Mouse (Mus musculus): ENCODE data around the gene Nanos1. TPM values are rescaled to one million over a fixed set of nuclear protein-coding genes. Genes with fewer than 3 reads are reported as not detected.

Nanos1 gene
- total and polyA plus RNA-seq, 2 experiments from 2014 or later: 20.8 to 49.3 TPM

GRCm38 (mm10) chr19:60790551-60791161 is 34.9 kb downstream of the Nanos1 start, which contains the start of gene Eif3a:
Gene Eif3a (minus strand): TSS chr19:60790658.
- peak within 1 kb of the TSS; percentile 73 for H3K4me2 ChIP-seq (ENCODE audit: low read depth, low read length, poor library complexity, severe bottlenecking)
- WGBS: under 1% methylated on average over 51 of the region's 57 CpGs
- peak; percentile 36 for TF ChIP-seq CTCF (IDR thresholded peaks at IDR 0.05)
- H3K27me3 ChIP-seq (ENCODE audit: insufficient read depth, low read length): no peaks in the 10 kb centered on the region
- H3K9me3 ChIP-seq (ENCODE audit: low read length): no peaks in the 10 kb centered on the region
- no peaks in the 10 kb centered on the region for H3K36me3 ChIP-seq (ENCODE audit: insufficient read depth, low read length)
- H3K27ac ChIP-seq (ENCODE audit: low read depth, low read length): peak within 1 kb of the TSS; percentile 98
- ATAC-seq (ENCODE audit: low FRiP score) (peak; percentile 96), DNase-seq (ENCODE audit: low spot score) (peak; percentile 97)
- peak within 1 kb of the TSS; percentile 97 for H3K4me3 ChIP-seq (ENCODE audit: low read depth, low read length)
- H3K9ac ChIP-seq (replicated peaks; ENCODE audit: low read length, poor library complexity, severe bottlenecking): peak within 1 kb of the TSS; percentile 100
- peaks cover 3% of the 10 kb centered on the region; the same call in 1 of the 2 replicates for H3K4me1 ChIP-seq (ENCODE audit: insufficient read depth, low read length)

- Histone ChIP-seq H3K4me3 (ENCODE audit: low read depth, low read length) (peak overlapping the region; percentile 97), H3K36me3 (ENCODE audit: insufficient read depth, low read length) (no peaks in the 10 kb centered on the region), H3K9ac (replicated peaks; ENCODE audit: low read length, poor library complexity, severe bottlenecking) (peak overlapping the region; percentile 100), H3K4me1 (ENCODE audit: insufficient read depth, low read length) (peaks cover 3% of the 10 kb centered on the region; the same call in 1 of the 2 replicates), H3K4me2 (ENCODE audit: low read depth, low read length, poor library complexity, severe bottlenecking) (peak overlapping the region; percentile 73), H3K27me3 (ENCODE audit: insufficient read depth, low read length) (no peaks in the 10 kb centered on the region), H3K9me3 (ENCODE audit: low read length) (no peaks in the 10 kb centered on the region), H3K27ac (ENCODE audit: low read depth, low read length) (peak overlapping the region; percentile 98)
- WGBS: 10% methylated on average over 9 of the region's 9 CpGs
- no peak for TF ChIP-seq CTCF (IDR thresholded peaks at IDR 0.05)
- no peak for DNase-seq (ENCODE audit: low spot score)
- ATAC-seq (ENCODE audit: low FRiP score): no peak
These were observed 35.4 kb downstream of the Nanos1 start for GRCm38 (mm10) chr19:60791164-60791563.

- Histone ChIP-seq H3K4me3 (ENCODE audit: low read depth, low read length) (no peak overlapping the region), H3K4me1 (ENCODE audit: insufficient read depth, low read length) (peaks cover 3% of the 10 kb centered on the region; the same call in 1 of the 2 replicates), H3K36me3 (ENCODE audit: insufficient read depth, low read length) (no peaks in the 10 kb centered on the region), H3K27me3 (ENCODE audit: insufficient read depth, low read length) (no peaks in the 10 kb centered on the region), H3K9me3 (ENCODE audit: low read length) (no peaks in the 10 kb centered on the region), H3K9ac (replicated peaks; ENCODE audit: low read length, poor library complexity, severe bottlenecking) (no peak overlapping the region), H3K4me2 (ENCODE audit: low read depth, low read length, poor library complexity, severe bottlenecking) (no peak overlapping the region), H3K27ac (ENCODE audit: low read depth, low read length) (no peak overlapping the region)
- ATAC-seq (ENCODE audit: low FRiP score) (no peak), DNase-seq (ENCODE audit: low spot score) (no peak)
- WGBS: 88% methylated on average over 2 of the region's 2 CpGs
- no peak for TF ChIP-seq CTCF (IDR thresholded peaks at IDR 0.05)
These were observed 37.5 kb downstream of the Nanos1 start for GRCm38 (mm10) chr19:60793170-60793707.

- no peak for DNase-seq (ENCODE audit: low spot score)
- no peak for ATAC-seq (ENCODE audit: low FRiP score)
- 68% methylated on average over 2 of the region's 2 CpGs for WGBS
- no peaks in the 10 kb centered on the region for H3K36me3 ChIP-seq (ENCODE audit: insufficient read depth, low read length)
- no peaks in the 10 kb centered on the region for H3K4me1 ChIP-seq (ENCODE audit: insufficient read depth, low read length)
- no peak for TF ChIP-seq CTCF (IDR thresholded peaks at IDR 0.05)
- no peaks in the 10 kb centered on the region for H3K9me3 ChIP-seq (ENCODE audit: low read length)
- H3K27ac ChIP-seq (ENCODE audit: low read depth, low read length): no peak overlapping the region
- no peak overlapping the region for H3K9ac ChIP-seq (replicated peaks; ENCODE audit: low read length, poor library complexity, severe bottlenecking)
- H3K4me3 ChIP-seq (ENCODE audit: low read depth, low read length): no peak overlapping the region
- no peaks in the 10 kb centered on the region for H3K27me3 ChIP-seq (ENCODE audit: insufficient read depth, low read length)
- H3K4me2 ChIP-seq (ENCODE audit: low read depth, low read length, poor library complexity, severe bottlenecking): no peak overlapping the region
These were observed 39.5 kb downstream of the Nanos1 start for GRCm38 (mm10) chr19:60795244-60795643.

GRCm38 (mm10) chr19:60797415-60797814 is 41.6 kb downstream of the Nanos1 start:
- no peak for ATAC-seq (ENCODE audit: low FRiP score)
- TF ChIP-seq CTCF (IDR thresholded peaks at IDR 0.05): no peak
- Histone ChIP-seq H3K4me3 (ENCODE audit: low read depth, low read length) (no peak overlapping the region), H3K9me3 (ENCODE audit: low read length) (no peaks in the 10 kb centered on the region), H3K27ac (ENCODE audit: low read depth, low read length) (no peak overlapping the region), H3K9ac (replicated peaks; ENCODE audit: low read length, poor library complexity, severe bottlenecking) (no peak overlapping the region), H3K4me2 (ENCODE audit: low read depth, low read length, poor library complexity, severe bottlenecking) (no peak overlapping the region), H3K27me3 (ENCODE audit: insufficient read depth, low read length) (no peaks in the 10 kb centered on the region), H3K36me3 (ENCODE audit: insufficient read depth, low read length) (no peaks in the 10 kb centered on the region), H3K4me1 (ENCODE audit: insufficient read depth, low read length) (no peaks in the 10 kb centered on the region)
- DNase-seq (ENCODE audit: low spot score): no peak
- 93% methylated on average over 2 of the region's 2 CpGs for WGBS

- no peaks in the 10 kb centered on the region for H3K9me3 ChIP-seq (ENCODE audit: low read length)
- no peaks in the 10 kb centered on the region for H3K4me1 ChIP-seq (ENCODE audit: insufficient read depth, low read length)
- ATAC-seq (ENCODE audit: low FRiP score) (no peak), DNase-seq (ENCODE audit: low spot score) (no peak)
- H3K4me3 ChIP-seq (ENCODE audit: low read depth, low read length): no peak overlapping the region
- H3K9ac ChIP-seq (replicated peaks; ENCODE audit: low read length, poor library complexity, severe bottlenecking): no peak overlapping the region
- H3K27ac ChIP-seq (ENCODE audit: low read depth, low read length): no peak overlapping the region
- no peaks in the 10 kb centered on the region for H3K36me3 ChIP-seq (ENCODE audit: insufficient read depth, low read length)
- H3K4me2 ChIP-seq (ENCODE audit: low read depth, low read length, poor library complexity, severe bottlenecking): no peak overlapping the region
- H3K27me3 ChIP-seq (ENCODE audit: insufficient read depth, low read length): no peaks in the 10 kb centered on the region
- WGBS: 79% methylated on average over 7 of the region's 7 CpGs
- TF ChIP-seq CTCF (IDR thresholded peaks at IDR 0.05): no peak
These were observed 44.2 kb downstream of the Nanos1 start for GRCm38 (mm10) chr19:60799867-60800569.
